Mouse (Mus musculus): ENCODE data around the gene Dclre1b. TPM values are rescaled to one million over a fixed set of nuclear protein-coding genes. Genes with fewer than 3 reads are reported as not detected.

Dclre1b gene
- polyA plus RNA-seq, 1 experiment: 3.9 TPM

GRCm38 (mm10) chr3:103810967-103811366 lies 1.7 kb upstream of the Dclre1b start:
- no peak overlapping the region for H3K4me2 ChIP-seq (ENCODE audit: low read depth)
- TF ChIP-seq REST (IDR thresholded peaks at IDR 0.05; ENCODE audit: insufficient read depth, insufficient read length): no peak
- no peak for TF ChIP-seq USF1 (IDR thresholded peaks at IDR 0.05; ENCODE audit: low read depth)
- no peak for TF ChIP-seq TCF12 (IDR thresholded peaks at IDR 0.05; ENCODE audit: insufficient read depth, poor library complexity, severe bottlenecking)
- no peak for TF ChIP-seq POLR2AphosphoS2 (IDR thresholded peaks at IDR 0.05; ENCODE audit: insufficient read length, low read depth)
- TF ChIP-seq MYOG (IDR thresholded peaks at IDR 0.05; ENCODE audit: control insufficient read depth in 1 of 3, insufficient read depth in 1 of 3, insufficient read length in 2 of 3, low read depth in 2 of 3): no peak
- no peak for TF ChIP-seq TCF3 (IDR thresholded peaks at IDR 0.05; ENCODE audit: insufficient read length, low read depth)
- no peak for TF ChIP-seq CEBPB (IDR thresholded peaks at IDR 0.05; ENCODE audit: insufficient read depth, poor library complexity, severe bottlenecking)
- no peak for TF ChIP-seq MYOD1 (IDR thresholded peaks at IDR 0.05; ENCODE audit: control insufficient read depth in 1 of 3, insufficient read length in 2 of 3, low read depth in 2 of 3)
- no peak for TF ChIP-seq POLR2A (IDR thresholded peaks at IDR 0.05; ENCODE audit: insufficient read length, low read depth)
- no peak for TF ChIP-seq E2F4 (IDR thresholded peaks at IDR 0.05; ENCODE audit: insufficient read depth)

GRCm38 (mm10) chr3:103809799-103810150 lies 531 bp upstream of the Dclre1b start:
- Histone ChIP-seq H3K27me3 (ENCODE audit: control insufficient read depth, insufficient read depth, insufficient read length) (no peaks in the 10 kb centered on the region), H3K4me3 (peak overlapping the region; percentile 93), H3K79me2 (ENCODE audit: control insufficient read depth, insufficient read depth) (peaks cover 16% of the 10 kb centered on the region), H3ac (ENCODE audit: control insufficient read depth, insufficient read length) (peak overlapping the region; percentile 31), H3K36me3 (ENCODE audit: control insufficient read depth, insufficient read depth) (peaks cover 3% of the 10 kb centered on the region), H3K4me2 (ENCODE audit: low read depth) (peak overlapping the region; percentile 76)
- TF ChIP-seq MYOD1 (IDR thresholded peaks at IDR 0.05; ENCODE audit: control insufficient read depth in 1 of 3, insufficient read length in 2 of 3, low read depth in 2 of 3): no peak
- no peak for TF ChIP-seq TCF3 (IDR thresholded peaks at IDR 0.05; ENCODE audit: insufficient read length, low read depth)
- TF ChIP-seq MYOG (IDR thresholded peaks at IDR 0.05; ENCODE audit: control insufficient read depth in 1 of 3, insufficient read depth in 1 of 3, insufficient read length in 2 of 3, low read depth in 2 of 3): no peak
- no peak for TF ChIP-seq POLR2AphosphoS2 (IDR thresholded peaks at IDR 0.05; ENCODE audit: insufficient read length, low read depth)
- no peak for TF ChIP-seq E2F4 (IDR thresholded peaks at IDR 0.05; ENCODE audit: insufficient read depth)
- no peak for TF ChIP-seq REST (IDR thresholded peaks at IDR 0.05; ENCODE audit: insufficient read depth, insufficient read length)
- no peak for TF ChIP-seq MAX (IDR thresholded peaks at IDR 0.05; ENCODE audit: low read depth)
- TF ChIP-seq POLR2A (IDR thresholded peaks at IDR 0.05; ENCODE audit: insufficient read length, low read depth): no peak
- no peak for TF ChIP-seq TCF12 (IDR thresholded peaks at IDR 0.05; ENCODE audit: insufficient read depth, poor library complexity, severe bottlenecking)
- no peak for TF ChIP-seq USF1 (IDR thresholded peaks at IDR 0.05; ENCODE audit: low read depth)
- no peak for TF ChIP-seq CEBPB (IDR thresholded peaks at IDR 0.05; ENCODE audit: insufficient read depth, poor library complexity, severe bottlenecking)

More at GRCm38 (mm10) chr3:103810967-103811366, 1.7 kb upstream of the Dclre1b start:
- no peaks in the 10 kb centered on the region for H3K36me3 ChIP-seq (ENCODE audit: control insufficient read depth, insufficient read depth)
- H3K79me2 ChIP-seq (ENCODE audit: control insufficient read depth, insufficient read depth): peaks cover 16% of the 10 kb centered on the region
- H3K27me3 ChIP-seq (ENCODE audit: control insufficient read depth, insufficient read depth, insufficient read length): no peaks in the 10 kb centered on the region
- no peak overlapping the region for H3K4me3 ChIP-seq
- H3ac ChIP-seq (ENCODE audit: control insufficient read depth, insufficient read length): no peak overlapping the region

- no peak overlapping the region for H3K4me2 ChIP-seq (ENCODE audit: low read depth)
- H3ac ChIP-seq (ENCODE audit: control insufficient read depth, insufficient read length): no peak overlapping the region
- H3K4me3 ChIP-seq: no peak overlapping the region
- TF ChIP-seq POLR2AphosphoS2 (IDR thresholded peaks at IDR 0.05; ENCODE audit: insufficient read length, low read depth) (no peak), CEBPB (IDR thresholded peaks at IDR 0.05; ENCODE audit: insufficient read depth, poor library complexity, severe bottlenecking) (no peak), USF1 (IDR thresholded peaks at IDR 0.05; ENCODE audit: low read depth) (no peak), POLR2A (IDR thresholded peaks at IDR 0.05; ENCODE audit: insufficient read length, low read depth) (no peak), E2F4 (IDR thresholded peaks at IDR 0.05; ENCODE audit: insufficient read depth) (no peak), REST (IDR thresholded peaks at IDR 0.05; ENCODE audit: insufficient read depth, insufficient read length) (no peak), TCF12 (IDR thresholded peaks at IDR 0.05; ENCODE audit: insufficient read depth, poor library complexity, severe bottlenecking) (no peak), TCF3 (IDR thresholded peaks at IDR 0.05; ENCODE audit: insufficient read length, low read depth) (no peak), MYOD1 (IDR thresholded peaks at IDR 0.05; ENCODE audit: control insufficient read depth in 1 of 3, insufficient read length in 2 of 3, low read depth in 2 of 3) (no peak)
- no peaks in the 10 kb centered on the region for H3K27me3 ChIP-seq (ENCODE audit: control insufficient read depth, insufficient read depth, insufficient read length)
- H3K36me3 ChIP-seq (ENCODE audit: control insufficient read depth, insufficient read depth): peaks cover 22% of the 10 kb centered on the region
- peaks cover 16% of the 10 kb centered on the region for H3K79me2 ChIP-seq (ENCODE audit: control insufficient read depth, insufficient read depth)
These were observed 3.6 kb downstream of the Dclre1b start for GRCm38 (mm10) chr3:103805671-103806070.

GRCm38 (mm10) chr3:103802861-103803260 lies 6.4 kb downstream of the Dclre1b start:
- no peak overlapping the region for H3K4me3 ChIP-seq
- H3K4me2 ChIP-seq (ENCODE audit: low read depth): no peak overlapping the region
- no peak overlapping the region for H3ac ChIP-seq (ENCODE audit: control insufficient read depth, insufficient read length)
- no peaks in the 10 kb centered on the region for H3K27me3 ChIP-seq (ENCODE audit: control insufficient read depth, insufficient read depth, insufficient read length)
- TF ChIP-seq MAX (IDR thresholded peaks at IDR 0.05; ENCODE audit: low read depth) (no peak), E2F4 (IDR thresholded peaks at IDR 0.05; ENCODE audit: insufficient read depth) (no peak), TCF12 (IDR thresholded peaks at IDR 0.05; ENCODE audit: insufficient read depth, poor library complexity, severe bottlenecking) (no peak), MYOD1 (IDR thresholded peaks at IDR 0.05; ENCODE audit: control insufficient read depth in 1 of 3, insufficient read length in 2 of 3, low read depth in 2 of 3) (no peak), USF1 (IDR thresholded peaks at IDR 0.05; ENCODE audit: low read depth) (no peak), MYOG (IDR thresholded peaks at IDR 0.05; ENCODE audit: control insufficient read depth in 1 of 3, insufficient read depth in 1 of 3, insufficient read length in 2 of 3, low read depth in 2 of 3) (no peak), POLR2AphosphoS2 (IDR thresholded peaks at IDR 0.05; ENCODE audit: insufficient read length, low read depth) (no peak), CEBPB (IDR thresholded peaks at IDR 0.05; ENCODE audit: insufficient read depth, poor library complexity, severe bottlenecking) (no peak), SRF (IDR thresholded peaks at IDR 0.05; ENCODE audit: control insufficient read depth, insufficient read length, low read depth) (no peak), REST (IDR thresholded peaks at IDR 0.05; ENCODE audit: insufficient read depth, insufficient read length) (no peak), POLR2A (IDR thresholded peaks at IDR 0.05; ENCODE audit: insufficient read length, low read depth) (no peak), TCF3 (IDR thresholded peaks at IDR 0.05; ENCODE audit: insufficient read length, low read depth) (no peak)
- H3K36me3 ChIP-seq (ENCODE audit: control insufficient read depth, insufficient read depth): peaks cover 22% of the 10 kb centered on the region
- no peaks in the 10 kb centered on the region for H3K79me2 ChIP-seq (ENCODE audit: control insufficient read depth, insufficient read depth)

All from myocyte (in vitro differentiated cells).